Mouse (Mus musculus): ENCODE measurements around the gene Tstd1.

Gene Tstd1

GRCm38 (mm10) chr1:171419291-171419882, 715 bp downstream of the Tstd1 start:
- DNase-seq (ENCODE audit: low read depth, low spot score) = no peak

GRCm38 (mm10) chr1:171419905-171420304, 1.2 kb downstream of the Tstd1 start:
- no peak for DNase-seq (ENCODE audit: low read depth, low spot score)

GRCm38 (mm10) chr1:171422504-171423095, 3.9 kb downstream of the Tstd1 start:
- no peak for DNase-seq (ENCODE audit: low read depth, low spot score)

GRCm38 (mm10) chr1:171424638-171425037, 6.0 kb downstream of the Tstd1 start:
- no peak for DNase-seq (ENCODE audit: low read depth, low spot score)

- no peak for DNase-seq (ENCODE audit: low read depth, low spot score)
Measured at GRCm38 (mm10) chr1:171425126-171425525, 6.5 kb downstream of the Tstd1 start.

- no peak for DNase-seq (ENCODE audit: low read depth, low spot score)
Measured at GRCm38 (mm10) chr1:171432158-171432557, 13.5 kb downstream of the Tstd1 start.

GRCm38 (mm10) chr1:171435288-171435814, 16.7 kb downstream of the Tstd1 start:
- DNase-seq (ENCODE audit: low read depth, low spot score) = no peak

- no peak for DNase-seq (ENCODE audit: low read depth, low spot score)
Measured at GRCm38 (mm10) chr1:171435974-171436373, 17.3 kb downstream of the Tstd1 start.

GRCm38 (mm10) chr1:171437264-171438013, 18.8 kb downstream of the Tstd1 start, which contains the start of gene F11r:
F11r (plus strand) TSS chr1:171437535.
- no peak for DNase-seq (ENCODE audit: low read depth, low spot score)

GRCm38 (mm10) chr1:171438014-171438670, 19.5 kb downstream of the Tstd1 start:
- DNase-seq (ENCODE audit: low read depth, low spot score) = no peak

- DNase-seq (ENCODE audit: low read depth, low spot score) = no peak
Measured at GRCm38 (mm10) chr1:171439072-171439471, 20.4 kb downstream of the Tstd1 start.

- DNase-seq (ENCODE audit: low read depth, low spot score) = no peak
Measured at GRCm38 (mm10) chr1:171440025-171440725, 21.5 kb downstream of the Tstd1 start.

- DNase-seq (ENCODE audit: low read depth, low spot score) = no peak
Measured at GRCm38 (mm10) chr1:171441466-171442412, 23.1 kb downstream of the Tstd1 start.

- DNase-seq (ENCODE audit: low read depth, low spot score) = no peak
Measured at GRCm38 (mm10) chr1:171442413-171442760, 23.7 kb downstream of the Tstd1 start.

- DNase-seq (ENCODE audit: low read depth, low spot score) = no peak
Measured at GRCm38 (mm10) chr1:171445050-171445449, 26.4 kb downstream of the Tstd1 start.

- no peak for DNase-seq (ENCODE audit: low read depth, low spot score)
Measured at GRCm38 (mm10) chr1:171446854-171447253, 28.2 kb downstream of the Tstd1 start.

GRCm38 (mm10) chr1:171447692-171448091, 29.0 kb downstream of the Tstd1 start:
- no peak for DNase-seq (ENCODE audit: low read depth, low spot score)

GRCm38 (mm10) chr1:171450062-171450461, 31.4 kb downstream of the Tstd1 start:
- DNase-seq (ENCODE audit: low read depth, low spot score) = no peak

- DNase-seq (ENCODE audit: low read depth, low spot score) = no peak
Measured at GRCm38 (mm10) chr1:171451001-171451400, 32.3 kb downstream of the Tstd1 start.

GRCm38 (mm10) chr1:171452522-171452921, 33.9 kb downstream of the Tstd1 start:
- DNase-seq (ENCODE audit: low read depth, low spot score) = no peak
